Mouse (Mus musculus): ENCODE results near the gene Hist1h2bh. TPM values are rescaled to one million over a fixed set of nuclear protein-coding genes. Genes with fewer than 3 reads are reported as not detected.
"Not testable (repeated sequence)": the region's sequence is repeated elsewhere in the genome, so short reads cannot be mapped to it uniquely, and the experiment has no call there.

The Hist1h2bh gene
- total RNA-seq (2021): 1 to 10 TPM; 1.2 to 1.9 TPM
- long read RNA-seq, experiment 1: 0 reads
- long read RNA-seq, experiment 2, partial matches to known transcripts: 0 of 2 reads
- long read RNA-seq, experiment 2, other reads (novel, unspliced or antisense): 0 of 2 reads

GRCm38 (mm10) chr13:23542999-23543607 is at the start of gene Hist1h2bh:
Gene Hist1h2bh (minus strand): TSS chr13:23543392.
- peak; percentile 55 to 92 for DNase-seq (ENCODE audit: low spot score in 2 of 2)

- DNase-seq (ENCODE audit: low spot score in 2 of 2): no peak
Observed at GRCm38 (mm10) chr13:23592614-23593013, 49.4 kb upstream of the Hist1h2bh start.

- not testable (repeated sequence) for DNase-seq (ENCODE audit: low spot score in 2 of 2)
Observed at GRCm38 (mm10) chr13:23591886-23592285, 48.7 kb upstream of the Hist1h2bh start.

GRCm38 (mm10) chr13:23591206-23591605 is 48.0 kb upstream of the Hist1h2bh start:
- DNase-seq (ENCODE audit: low spot score in 2 of 2): no peak

- DNase-seq (ENCODE audit: low spot score in 2 of 2): no peak
Observed at GRCm38 (mm10) chr13:23586940-23587225, 43.7 kb upstream of the Hist1h2bh start.

GRCm38 (mm10) chr13:23586099-23586939 is 43.1 kb upstream of the Hist1h2bh start:
- DNase-seq (ENCODE audit: low spot score in 2 of 2): no peak

GRCm38 (mm10) chr13:23585442-23586098 is 42.4 kb upstream of the Hist1h2bh start:
- DNase-seq (ENCODE audit: low spot score in 2 of 2): peak; percentile 61 to 89

- DNase-seq (ENCODE audit: low spot score in 2 of 2): peak; percentile 68 to 71
Observed at GRCm38 (mm10) chr13:23585029-23585441, 41.8 kb upstream of the Hist1h2bh start.

- no peak for DNase-seq (ENCODE audit: low spot score in 2 of 2)
Observed at GRCm38 (mm10) chr13:23584331-23584730, 41.1 kb upstream of the Hist1h2bh start.

GRCm38 (mm10) chr13:23583387-23584068 is 40.3 kb upstream of the Hist1h2bh start:
- no peak for DNase-seq (ENCODE audit: low spot score in 2 of 2)

- no peak for DNase-seq (ENCODE audit: low spot score in 2 of 2)
Observed at GRCm38 (mm10) chr13:23582219-23583056, 39.2 kb upstream of the Hist1h2bh start.

GRCm38 (mm10) chr13:23581408-23582218 is 38.4 kb upstream of the Hist1h2bh start, which contains the start of gene Hist1h4d:
Gene Hist1h4d (plus strand): TSS chr13:23581598.
- peak; percentile 97 to 99 for DNase-seq (ENCODE audit: low spot score in 2 of 2)

- no peak for DNase-seq (ENCODE audit: low spot score in 2 of 2)
Observed at GRCm38 (mm10) chr13:23577835-23578234, 34.6 kb upstream of the Hist1h2bh start.

GRCm38 (mm10) chr13:23576906-23577639 is 33.9 kb upstream of the Hist1h2bh start:
- no peak for DNase-seq (ENCODE audit: low spot score in 2 of 2)

GRCm38 (mm10) chr13:23576351-23576881 is 33.2 kb upstream of the Hist1h2bh start:
- DNase-seq (ENCODE audit: low spot score in 2 of 2): no peak

- not testable (repeated sequence) for DNase-seq (ENCODE audit: low spot score in 2 of 2)
Observed at GRCm38 (mm10) chr13:23575864-23576313, 32.7 kb upstream of the Hist1h2bh start.

- DNase-seq (ENCODE audit: low spot score in 2 of 2): peak in 1 of 2 experiments; percentile 87
Observed at GRCm38 (mm10) chr13:23575271-23575851, 32.2 kb upstream of the Hist1h2bh start, which contains the start of gene Hist1h3d. Gene Hist1h3d (plus strand): TSS chr13:23575763.
